Comparison of ENCODE assay signal across 12 mouse cellular contexts in genomic region chr15:101147115-101147909, GRCm38 (mm10). TPM values are rescaled to one million over a fixed set of nuclear protein-coding genes. Genes with fewer than 3 reads are reported as not detected.
A peak's percentile ranks its signal among the peaks of the same experiment; 100 is the strongest.
DNase-seq lines count a peak whose midpoint lies in the region; ATAC-seq lines count a peak whose summit lies in the region.
"Had no signal": no experiment of that assay in that cellular context is flagged by ENCODE, and none has a peak within 500 bp of the region (broad histone marks: within the 10 kb centered on the region; RNA-seq: fewer than 3 reads in every experiment).

No protein-coding gene starts in this region.

- 0 out of 2 replicates have a peak, but pooled peaks have one; percentile 4 for ATAC-seq in granulocyte monocyte progenitor cell, adult 5-6 weeks (replicated peaks; ENCODE audit: poor library complexity, severe bottlenecking)
- peak; percentile 36; the same call in 1 of the 2 replicates for ATAC-seq in neutrophil, adult 5-6 weeks (ENCODE audit: extremely low read depth, insufficient number of reproducible peaks, low FRiP score, poor library complexity, severe bottlenecking)

- no peaks in the 10 kb centered on the region for H3K9me3 ChIP-seq in heart, embryonic 10.5 days

- no peaks in the 10 kb centered on the region for H3K27me3 ChIP-seq in heart, embryonic 10.5 days (ENCODE audit: insufficient read depth, poor library complexity, severe bottlenecking)

- peak overlapping the region; percentile 78 for H3K27ac ChIP-seq in heart, embryonic 10.5 days

- no peak overlapping the region for H3K4me3 ChIP-seq in heart, embryonic 10.5 days

- peaks cover 62% of the 10 kb centered on the region for H3K4me1 ChIP-seq in heart, embryonic 10.5 days

- WGBS in heart, embryonic 10.5 days: 31% methylated on average over 16 of the region's 16 CpGs

- no peaks in the 10 kb centered on the region for H3K36me3 ChIP-seq in heart, embryonic 10.5 days

- DNase-seq in heart, embryonic 10.5 days (ENCODE audit: low spot score): no peak
- DNase-seq in heart, postnatal 4 days: no peak
- peak; percentile 51 for DNase-seq in lung, postnatal 10 days
- no peak for DNase-seq in lung, postnatal 14 days
- DNase-seq in embryo, embryonic 10 days (ENCODE audit: low spot score): no peak
- DNase-seq in cerebellum, postnatal 25 days: no peak
- DNase-seq: gastrocnemius, postnatal 25 days; layer of hippocampus, adult 9-11 months had no signal

RNA-seq across cellular contexts. Expression of gene Acvrl1, which starts 19.0 kb away (rescaled TPM):
- polyA plus RNA-seq in heart, embryonic 10.5 days (2016; fragmentation: Nextera tagmentation; extraction: Ambion mirVana): 2.7 and 5.2 TPM in 2 replicates
- total RNA-seq in heart, postnatal 4 days (2021): 10 to 100 TPM; 20.5 to 21.7 TPM
- total RNA-seq in granulocyte monocyte progenitor cell, adult 5-6 weeks (2014; fragmentation: Nextera tagmentation): 0.30 TPM in 1 of 2 replicates, not detected in the other
- 0.73 and 2.7 TPM in 2 replicates for total RNA-seq in granulocyte monocyte progenitor cell, adult 5-6 weeks (2017)
- total RNA-seq in neutrophil, adult 5-6 weeks (2017): 2.7 and 6.1 TPM in 2 replicates

RNA-seq across cellular contexts. Expression of gene Acvr1b, which starts 26.6 kb away (rescaled TPM):
- 5.4 and 5.6 TPM in 2 replicates for polyA plus RNA-seq in heart, embryonic 10.5 days (2016; fragmentation: Nextera tagmentation; extraction: Ambion mirVana)
- total RNA-seq in heart, postnatal 4 days (2021): 10 to 100 TPM; 20.8 to 21.4 TPM
- 6.9 and 8.7 TPM in 2 replicates for total RNA-seq in granulocyte monocyte progenitor cell, adult 5-6 weeks (2014; fragmentation: Nextera tagmentation)
- 6.9 and 9.9 TPM in 2 replicates for total RNA-seq in granulocyte monocyte progenitor cell, adult 5-6 weeks (2017)
- total RNA-seq in neutrophil, adult 5-6 weeks (2017): 22.0 and 23.1 TPM in 2 replicates

RNA-seq across cellular contexts. Expression of gene Ankrd33, which starts 31.8 kb away (rescaled TPM):
- not detected in 2 replicates for polyA plus RNA-seq in heart, embryonic 10.5 days (2016; fragmentation: Nextera tagmentation; extraction: Ambion mirVana)
- not detected for total RNA-seq in heart, postnatal 4 days (2021)
- total RNA-seq in granulocyte monocyte progenitor cell, adult 5-6 weeks (2014; fragmentation: Nextera tagmentation): not detected in 2 replicates
- not detected in 2 replicates for total RNA-seq in granulocyte monocyte progenitor cell, adult 5-6 weeks (2017)
- total RNA-seq in neutrophil, adult 5-6 weeks (2017): not detected in 2 replicates
- total RNA-seq: gastrocnemius, postnatal 25 days had no signal
- polyA plus RNA-seq: macrophage; neural tube, embryonic 14.5 days had no signal
